ENCODE assay signal across 14 mouse cellular contexts in genomic region chr6:97528961-97529680, GRCm38 (mm10).
DNase-seq lines count a peak whose midpoint lies in the region; ATAC-seq and TF ChIP-seq lines count a peak whose summit lies in the region.
"Had no signal": no experiment of that assay in that cellular context is flagged by ENCODE, and none has a peak within 500 bp of the region (broad histone marks: within the 10 kb centered on the region; RNA-seq: fewer than 3 reads in every experiment).

No protein-coding gene starts in this region.

- H3K36me3 ChIP-seq in forebrain, postnatal 0 days (ENCODE audit: insufficient read depth), result no peaks in the 10 kb centered on the region
- no peaks in the 10 kb centered on the region for H3K36me3 ChIP-seq in midbrain, embryonic 14.5 days (ENCODE audit: control insufficient read depth, insufficient read depth, low read length)
- H3K36me3 ChIP-seq: liver, embryonic 13.5 days had no signal

- H3K27ac ChIP-seq in forebrain, postnatal 0 days (ENCODE audit: low read depth, low read length), result no peak overlapping the region
- 0 out of 2 replicates have a peak overlapping the region, but pooled peaks have one; percentile 10 for H3K27ac ChIP-seq in midbrain, embryonic 14.5 days (replicated peaks; ENCODE audit: low read depth, low read length)
- H3K27ac ChIP-seq: liver, embryonic 13.5 days; macrophage had no signal

- H3K4me1 ChIP-seq in forebrain, postnatal 0 days (ENCODE audit: insufficient read depth), result peaks cover 6% of the 10 kb centered on the region; the same call in 1 of the 2 replicates
- H3K4me1 ChIP-seq in midbrain, embryonic 14.5 days (ENCODE audit: control insufficient read depth, insufficient read depth, low read length), result peaks cover 10% of the 10 kb centered on the region
- H3K4me1 ChIP-seq: liver, embryonic 13.5 days had no signal

- ATAC-seq in forebrain, postnatal 0 days, result peak; percentile 69
- ATAC-seq in midbrain, embryonic 14.5 days (ENCODE audit: low FRiP score, low TSS enrichment), result peak; percentile 69; the same call in 1 of the 2 replicates
- no peak for ATAC-seq in megakaryocyte progenitor cell, adult 5-6 weeks (replicated peaks; ENCODE audit: poor library complexity)
- ATAC-seq: CD4-positive, CD25-positive, alpha-beta regulatory T cell, adult 4 months had no signal

- TF ChIP-seq CTCF in forebrain, postnatal 0 days (IDR thresholded peaks at IDR 0.05; ENCODE audit: low read depth), result no peak

- no peaks in the 10 kb centered on the region for H3K27me3 ChIP-seq in forebrain, postnatal 0 days (ENCODE audit: insufficient read depth, low read length)
- H3K27me3 ChIP-seq in midbrain, embryonic 14.5 days (ENCODE audit: control insufficient read depth, insufficient read depth, low read length), result no peaks in the 10 kb centered on the region
- H3K27me3 ChIP-seq: liver, embryonic 13.5 days had no signal

- peak; percentile 32 for DNase-seq in ES-CJ7 (ENCODE audit: low read depth, low spot score)
- DNase-seq in embryo, embryonic 10.5 days (ENCODE audit: low spot score), result peak; percentile 84
- peak; percentile 46 for DNase-seq in forebrain, postnatal 0 days
- peak; percentile 63 for DNase-seq in midbrain, embryonic 14.5 days
- no peak for DNase-seq in thymus, postnatal 25 days
- no peak for DNase-seq in left cerebral cortex, postnatal 10 days (ENCODE audit: extremely low spot score in 1 of 2, low spot score in 2 of 2)
- DNase-seq in urinary bladder, postnatal 4 days (ENCODE audit: low spot score in 2 of 2), result no peak
- DNase-seq: cerebellum, postnatal 25 days; heart, postnatal 36 days; kidney, postnatal 10 days; liver, embryonic 13.5 days had no signal

- H3K9me3 ChIP-seq in forebrain, postnatal 0 days (ENCODE audit: low read length), result no peaks in the 10 kb centered on the region
- no peaks in the 10 kb centered on the region for H3K9me3 ChIP-seq in midbrain, embryonic 14.5 days (ENCODE audit: control insufficient read depth, low read length)
- H3K9me3 ChIP-seq: liver, embryonic 13.5 days had no signal

- intact Hi-C loops in left cerebral cortex, postnatal 10 days (cut with DNase I), result loop anchor here (5.0 to 10.0 kb wide), 2 partner anchors 213 to 476 kb away; no protein-coding TSS in a partner anchor

- no peak overlapping the region for H3K4me2 ChIP-seq in forebrain, postnatal 0 days (ENCODE audit: low read depth)
- H3K4me2 ChIP-seq in midbrain, embryonic 14.5 days (ENCODE audit: low read length), result no peak overlapping the region
- H3K4me2 ChIP-seq: liver, embryonic 13.5 days had no signal

- H3K4me3 ChIP-seq in forebrain, postnatal 0 days (ENCODE audit: low read depth, low read length), result no peak overlapping the region
- H3K4me3 ChIP-seq in midbrain, embryonic 14.5 days (replicated peaks; ENCODE audit: low read depth, low read length), result no peak overlapping the region
- H3K4me3 ChIP-seq: liver, embryonic 13.5 days had no signal

- 27% methylated on average over 15 of the region's 15 CpGs for WGBS in forebrain, postnatal 0 days
- WGBS in midbrain, embryonic 14.5 days, result 10% methylated on average over 15 of the region's 15 CpGs

- H3K9ac ChIP-seq in forebrain, postnatal 0 days, result no peak overlapping the region
- 0 out of 2 replicates have a peak overlapping the region, but pooled peaks have one; percentile 3 for H3K9ac ChIP-seq in midbrain, embryonic 14.5 days (replicated peaks; ENCODE audit: low read length)
- H3K9ac ChIP-seq: liver, embryonic 13.5 days had no signal

Comparison
In these comparisons a context has a peak if more than half of its experiments do, and no peak if none do; other contexts are left out.
1. DNase-seq: peak in ES-CJ7 (single experiment), embryo, embryonic 10.5 days (single experiment), forebrain, postnatal 0 days (single experiment) and midbrain, embryonic 14.5 days (single experiment); none in thymus, postnatal 25 days (single experiment), left cerebral cortex, postnatal 10 days (0 of 2) and urinary bladder, postnatal 4 days (0 of 2).